Mouse (Mus musculus) mature B cell (primary cell): Measurements from ENCODE around the gene Cldn15.

Experiments
- in situ Hi-C: fragments of 300-500 bp; cut with MboI; formaldehyde crosslinking; loops from 2 replicates; pipeline ENCODE4 v1.14.3; 2019

The Cldn15 gene

DNA sequence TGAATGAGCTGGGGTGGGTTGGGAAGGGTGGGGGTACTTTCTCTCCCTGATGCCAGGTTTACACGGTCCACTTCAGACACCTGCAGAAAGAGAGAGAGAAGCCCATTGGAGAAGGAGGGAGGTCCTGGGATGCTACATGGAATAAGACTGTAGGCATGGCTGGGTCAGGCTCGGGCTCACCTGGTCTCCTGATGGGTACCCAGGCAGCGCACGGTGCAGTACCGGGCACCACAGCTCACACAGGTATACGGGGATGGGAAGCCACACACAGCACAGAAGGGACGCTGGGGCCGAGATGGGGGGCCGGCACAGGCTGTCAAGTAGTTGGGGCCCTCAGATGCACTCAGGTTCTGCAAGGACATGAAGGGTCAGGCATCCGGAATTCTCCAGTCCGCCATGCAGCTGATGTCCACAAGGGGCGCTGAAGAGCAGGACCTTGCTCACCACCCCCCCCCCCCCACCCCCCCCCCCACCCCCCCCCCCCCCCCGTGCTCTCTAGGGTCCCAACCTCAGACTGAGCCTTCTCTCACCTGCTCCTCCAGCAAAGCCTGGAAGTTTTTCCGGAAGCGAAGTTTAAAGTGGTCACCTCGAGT is 16.0 kb downstream of the Cldn15 start:
- in situ Hi-C loops: no loop called here

DNA sequence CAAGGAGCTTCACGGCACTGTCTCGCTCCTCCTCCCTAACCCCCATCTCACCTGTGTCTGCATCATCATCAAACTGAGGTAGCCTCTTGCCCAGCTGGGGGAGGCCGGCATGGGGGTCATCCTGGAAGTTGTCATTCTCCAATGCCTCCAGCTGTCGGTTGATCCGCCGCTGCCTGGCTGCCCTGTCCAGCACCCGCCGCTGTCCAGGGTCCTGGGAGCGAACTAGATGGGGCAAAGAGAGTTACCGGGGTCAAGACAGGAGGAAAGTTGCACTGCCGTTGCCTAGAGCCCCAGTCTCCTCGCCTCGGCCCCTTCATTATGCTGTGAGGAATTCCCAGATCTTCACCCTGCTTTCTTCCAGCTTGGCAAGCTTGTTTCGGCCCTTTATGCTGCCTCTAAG is 18.4 kb downstream of the Cldn15 start:
- in situ Hi-C loops: no loop called here

DNA sequence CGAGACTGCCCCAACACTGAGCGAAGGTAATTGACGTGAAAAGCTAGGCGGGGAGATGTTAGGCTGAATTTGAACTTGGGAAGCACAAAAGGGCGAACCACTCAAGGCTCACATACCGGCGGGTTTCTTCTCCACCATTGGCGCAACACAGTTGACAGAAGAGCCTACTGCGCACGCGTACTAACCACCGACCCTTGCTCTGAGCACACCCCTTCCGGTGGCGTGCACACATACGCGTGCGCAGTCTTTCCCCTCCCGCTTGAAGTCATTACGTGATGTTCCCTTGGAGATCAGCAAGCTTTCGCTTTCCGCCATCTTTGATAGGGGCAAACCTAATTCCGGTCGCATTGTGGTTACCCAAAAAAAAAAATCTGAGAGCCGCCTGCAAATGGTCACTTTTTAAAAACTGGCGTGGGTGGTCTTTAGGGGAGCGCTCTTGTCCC is 20.3 kb downstream of the Cldn15 start, which contains the start of gene Plod3:
Gene Plod3, plus strand, starts transcription at position 325 of the 443 bp plus-strand sequence.
- in situ Hi-C loops: no loop called here

DNA sequence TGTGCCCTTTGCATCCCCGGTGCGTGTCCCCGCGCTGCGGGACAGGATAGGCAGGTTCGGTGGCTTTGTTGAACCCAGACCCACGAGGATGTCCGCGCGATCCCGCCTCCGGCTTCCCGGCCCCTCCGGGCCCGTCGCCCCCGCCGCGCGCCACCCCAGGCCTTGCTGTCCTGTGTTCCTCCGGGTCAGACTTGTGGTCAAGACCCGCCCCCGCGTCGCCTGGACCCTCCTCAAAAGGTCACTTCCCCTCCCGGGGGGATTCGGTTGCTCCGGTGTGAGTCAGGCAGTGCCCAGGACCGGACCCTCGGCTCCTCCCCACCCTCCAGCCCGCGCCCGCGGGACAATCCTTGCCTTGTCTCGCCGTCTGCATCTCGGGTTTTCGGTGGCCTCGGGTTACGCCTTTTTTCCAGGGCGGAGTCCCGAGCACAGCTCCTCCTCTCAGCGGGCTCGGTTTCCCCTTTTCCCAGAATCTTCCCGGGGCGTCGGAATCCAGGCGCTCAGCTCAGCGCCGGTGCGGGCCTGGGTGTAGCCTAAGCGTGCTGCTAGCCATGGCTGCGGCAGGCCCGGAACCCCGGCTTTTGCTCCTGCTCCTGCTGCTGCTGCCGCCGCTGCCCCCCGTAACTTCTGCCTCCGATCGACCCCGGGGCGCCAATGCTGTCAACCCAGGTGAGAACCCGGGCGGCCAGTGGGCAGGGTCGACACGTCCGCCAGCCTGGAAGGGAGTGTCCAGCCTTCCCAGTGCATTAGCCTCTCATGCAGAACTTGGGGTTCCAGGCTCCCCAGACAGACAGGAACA is 20.9 kb downstream of the Cldn15 start:
- in situ Hi-C loops: no loop called here

DNA sequence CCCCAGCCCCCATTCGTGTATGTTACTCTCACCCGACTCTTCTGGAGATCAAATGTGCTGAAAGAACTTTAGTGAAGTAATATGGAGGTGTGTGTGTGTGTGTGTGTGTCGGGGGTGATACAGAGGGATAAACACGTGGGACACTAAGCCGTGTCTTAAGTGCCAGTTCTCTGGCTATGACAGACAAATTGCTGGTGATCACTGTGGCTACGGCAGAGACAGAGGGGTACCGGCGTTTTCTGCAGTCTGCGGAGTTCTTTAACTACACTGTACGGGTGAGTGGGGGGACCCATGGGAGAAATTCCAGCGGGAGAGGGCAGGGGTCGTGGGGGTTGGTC is 21.5 kb downstream of the Cldn15 start, which contains the start of gene Znhit1:
Gene Znhit1, minus strand, starts transcription at position 88 of the 338 bp plus-strand sequence.
- in situ Hi-C loops: no loop called here

DNA sequence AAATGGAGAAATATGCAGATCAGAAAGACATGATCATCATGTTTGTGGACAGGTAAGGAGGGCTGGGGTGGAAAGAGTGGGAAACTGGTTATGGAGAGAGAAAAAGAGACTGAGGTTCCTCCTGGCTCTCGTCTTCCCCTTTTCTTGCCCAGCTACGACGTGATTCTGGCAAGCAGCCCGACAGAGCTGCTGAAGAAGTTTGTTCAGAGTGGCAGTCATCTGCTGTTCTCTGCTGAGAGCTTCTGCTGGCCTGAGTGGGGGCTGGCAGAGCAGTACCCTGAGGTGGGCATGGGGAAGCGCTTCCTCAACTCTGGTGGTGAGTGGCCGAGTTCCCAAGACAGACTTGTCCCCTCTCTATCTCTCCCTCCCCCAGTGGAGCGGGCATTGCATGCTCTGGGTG is 22.0 kb downstream of the Cldn15 start:
- in situ Hi-C loops: no loop called here

DNA sequence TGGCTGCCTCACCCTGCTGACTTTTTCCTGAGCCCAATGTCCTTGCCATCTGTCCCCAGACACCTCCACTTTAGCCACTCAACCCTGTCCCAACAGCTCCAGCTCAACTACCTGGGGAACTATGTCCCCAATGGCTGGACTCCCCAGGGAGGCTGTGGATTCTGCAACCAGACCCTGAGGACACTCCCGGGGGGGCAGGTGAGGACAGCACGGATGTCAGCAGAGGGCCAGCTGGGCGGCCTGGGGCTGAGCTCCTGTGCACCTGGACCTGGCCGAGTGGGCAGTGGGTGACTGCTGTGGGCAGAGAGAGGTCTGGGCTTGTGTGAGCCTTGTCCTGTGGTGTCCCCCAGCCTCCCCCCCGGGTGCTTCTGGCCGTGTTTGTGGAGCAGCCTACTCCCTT is 23.4 kb downstream of the Cldn15 start:
- in situ Hi-C loops: no loop called here

DNA sequence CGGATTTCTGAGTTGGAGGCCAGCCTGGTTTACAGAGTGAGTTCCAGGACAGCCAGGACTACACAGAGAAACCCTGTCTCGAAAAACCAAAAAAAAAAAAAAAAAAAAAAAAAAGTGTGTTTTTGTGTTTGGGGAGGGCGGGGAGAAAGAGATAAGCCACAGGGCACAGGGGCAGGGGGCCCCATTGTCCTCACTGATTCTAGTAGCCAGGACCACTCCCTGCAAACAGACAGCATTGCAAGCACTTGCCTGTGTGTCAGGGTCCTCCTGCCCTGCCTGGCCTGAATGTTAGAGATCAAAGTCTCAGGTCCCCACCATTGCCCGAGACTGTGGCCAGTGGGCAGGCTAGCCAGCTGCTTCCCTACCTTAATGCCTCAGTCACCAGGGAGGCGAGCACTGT is 33.0 kb downstream of the Cldn15 start:
- in situ Hi-C loops: no loop called here

DNA sequence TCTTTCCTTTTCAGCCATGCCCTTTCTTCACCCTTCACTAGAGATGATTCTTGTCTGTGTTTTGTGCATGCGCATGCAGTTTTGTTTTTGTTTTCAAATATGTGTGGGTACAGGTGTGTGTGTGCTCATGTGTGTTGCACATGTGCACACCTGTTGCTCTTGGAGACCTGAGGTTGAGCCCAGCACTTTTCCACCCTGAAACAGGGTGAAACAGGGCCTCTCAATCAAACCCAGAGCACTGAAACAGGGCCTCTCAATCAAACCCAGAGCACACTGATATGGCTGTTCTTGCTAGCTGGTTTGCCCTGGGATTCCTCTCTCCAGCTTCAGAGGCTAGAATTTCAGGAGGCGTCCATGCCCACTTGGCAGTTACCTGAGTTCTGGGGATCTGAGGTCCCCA is 34.2 kb downstream of the Cldn15 start:
- in situ Hi-C loops: no loop called here

DNA sequence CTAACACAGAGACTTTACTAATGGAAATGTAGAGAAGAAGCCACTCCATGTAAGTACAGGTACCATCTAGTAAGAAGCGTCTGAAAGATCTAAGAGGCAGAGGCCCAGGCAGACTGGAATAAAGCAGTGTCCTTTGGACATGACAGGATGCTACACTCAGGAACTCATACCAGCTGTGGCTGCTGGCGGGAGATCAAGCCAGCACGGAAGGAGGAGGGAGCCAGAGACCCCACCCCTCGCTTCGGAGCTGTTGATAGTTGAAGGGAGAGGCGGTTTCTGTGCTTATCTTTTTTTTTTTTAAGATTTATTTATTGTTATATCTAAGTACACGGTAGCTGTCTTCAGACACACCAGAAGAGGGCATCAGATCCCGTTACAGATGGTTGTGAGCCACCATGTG is 40.9 kb downstream of the Cldn15 start:
- in situ Hi-C loops: no loop called here

DNA sequence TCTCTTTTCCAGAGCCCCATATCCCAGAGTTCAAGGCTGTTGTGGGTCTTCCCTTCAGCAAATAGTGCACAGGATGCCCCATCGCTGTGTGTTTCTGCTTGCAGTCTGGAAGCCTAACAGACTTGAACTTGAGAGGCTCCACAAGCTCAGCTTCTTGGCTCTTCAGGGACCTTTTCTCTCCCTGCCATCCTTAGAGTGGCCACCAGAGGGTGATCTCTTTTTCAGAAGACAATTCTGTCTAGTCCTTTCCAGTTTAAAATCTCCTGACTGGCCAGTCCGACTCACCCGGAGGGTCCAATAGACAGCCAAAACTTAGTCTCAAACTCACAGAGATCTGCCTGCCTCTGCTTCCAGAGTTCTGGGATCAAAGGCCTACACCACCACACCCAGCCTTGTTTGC is 43.6 kb downstream of the Cldn15 start:
- in situ Hi-C loops: no loop called here

DNA sequence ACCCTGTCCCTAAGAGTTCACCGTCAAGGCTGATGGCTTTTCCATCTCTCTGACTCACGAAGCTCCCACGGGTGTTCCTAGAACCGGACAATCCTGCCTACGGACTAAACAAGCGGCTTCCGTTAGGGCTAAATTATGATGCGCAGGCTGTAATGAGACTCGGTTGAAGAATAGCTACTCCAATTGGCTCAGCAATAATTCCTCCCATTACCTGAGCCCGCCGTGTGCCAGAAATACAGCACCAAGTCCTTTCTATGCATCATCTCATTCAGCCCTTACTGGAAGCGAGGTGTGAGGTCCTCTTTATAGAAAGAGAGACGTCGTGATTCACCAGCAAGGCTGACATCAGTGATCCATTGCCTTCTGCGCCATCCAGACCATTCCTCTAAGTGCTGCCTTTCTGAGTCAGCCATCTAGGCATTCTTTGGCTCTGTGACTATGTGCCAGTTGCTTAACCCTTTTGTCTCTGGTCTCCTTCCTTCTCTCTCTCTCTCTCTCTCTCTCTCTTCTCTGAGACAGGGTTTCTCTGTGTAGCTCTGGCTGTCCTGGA is 46.1 kb downstream of the Cldn15 start:
- in situ Hi-C loops: no loop called here

DNA sequence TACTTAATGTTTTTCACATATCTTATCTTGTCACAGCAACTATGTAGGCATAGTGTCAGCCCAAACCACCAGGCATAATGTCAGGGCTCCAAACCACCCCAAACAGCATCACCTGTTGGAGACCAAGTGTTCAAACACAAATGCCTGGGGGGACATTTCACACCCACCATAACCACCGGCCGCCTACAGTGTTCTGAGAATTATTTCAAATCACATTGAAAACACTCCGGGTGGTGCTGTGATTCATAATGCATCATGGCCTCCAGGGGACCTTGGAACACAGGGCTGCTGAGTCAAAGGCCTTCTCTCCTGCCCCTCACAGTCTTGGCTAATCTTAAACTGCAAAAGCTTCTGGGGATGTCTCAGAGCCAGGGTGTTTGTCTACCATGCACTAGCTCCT is 49.5 kb downstream of the Cldn15 start:
- in situ Hi-C loops: no loop called here

DNA sequence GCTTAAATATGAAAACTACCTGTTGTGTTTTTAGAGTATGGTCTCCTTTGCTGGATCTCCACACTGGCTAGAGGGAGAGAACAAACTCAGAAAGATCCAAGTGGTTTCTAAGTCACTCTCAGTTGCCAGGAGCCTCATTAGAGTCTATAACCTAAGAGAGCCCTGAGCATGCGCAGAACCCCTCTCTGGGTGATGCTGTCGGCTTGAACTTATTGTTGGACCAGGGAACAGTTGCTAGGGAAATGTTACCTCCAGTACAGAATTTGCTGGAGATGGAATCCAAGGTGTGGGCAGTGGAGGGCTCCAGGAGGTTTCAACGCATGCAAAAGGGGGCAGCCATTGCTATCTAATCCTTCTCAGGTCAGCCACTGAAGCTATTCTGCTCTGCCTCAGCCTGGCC is 57.9 kb downstream of the Cldn15 start:
- in situ Hi-C loops: no loop called here

DNA sequence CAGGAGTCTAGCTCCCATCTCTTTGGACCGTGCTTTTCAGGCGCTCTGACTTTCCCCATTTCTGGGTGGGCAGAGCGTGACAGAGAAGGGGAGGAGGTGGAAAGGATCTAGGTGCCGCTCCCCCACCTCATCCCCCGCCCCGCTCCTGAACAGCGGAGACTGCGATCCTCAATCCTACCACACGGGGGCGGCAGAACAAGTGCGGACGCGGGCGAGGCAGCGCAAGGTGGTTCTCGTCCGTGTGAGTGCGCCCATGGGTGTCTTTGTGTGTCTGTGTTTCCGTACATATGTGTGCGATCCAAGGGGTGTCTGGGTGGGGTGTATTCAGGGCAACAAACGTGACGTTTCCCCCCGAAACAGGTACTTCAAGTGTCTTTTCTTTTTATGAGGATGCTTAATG is 58.7 kb downstream of the Cldn15 start:
- in situ Hi-C loops: no loop called here
